Mouse (Mus musculus) lung, adult 2 months (tissue): ENCODE measurements at regions not wholly inside any gene's neighbourhood (a gene's known extent, or its start where the extent isn't known, plus 50 kb on each side); places are given as distances from the start of the nearest gene placed in this dataset.

ENCODE experiments used
- CTCF ChIP-seq: fragments of 200-500 bp; IDR thresholded peaks from 2 replicates; pipeline ENCODE4 v1.5.1; 2011; ENCODE audit warnings: mild to moderate bottlenecking, low read length, control low read depth; ENCODE audit not compliant: insufficient read depth
- POLR2A ChIP-seq: fragments of 200-500 bp; IDR thresholded peaks from 2 replicates; pipeline ENCODE4 v1.6.1; 2011; ENCODE audit warnings: low read depth, mild to moderate bottlenecking, control low read depth, low read length, borderline replicate concordance; ENCODE audit errors: extremely low read depth

DNA sequence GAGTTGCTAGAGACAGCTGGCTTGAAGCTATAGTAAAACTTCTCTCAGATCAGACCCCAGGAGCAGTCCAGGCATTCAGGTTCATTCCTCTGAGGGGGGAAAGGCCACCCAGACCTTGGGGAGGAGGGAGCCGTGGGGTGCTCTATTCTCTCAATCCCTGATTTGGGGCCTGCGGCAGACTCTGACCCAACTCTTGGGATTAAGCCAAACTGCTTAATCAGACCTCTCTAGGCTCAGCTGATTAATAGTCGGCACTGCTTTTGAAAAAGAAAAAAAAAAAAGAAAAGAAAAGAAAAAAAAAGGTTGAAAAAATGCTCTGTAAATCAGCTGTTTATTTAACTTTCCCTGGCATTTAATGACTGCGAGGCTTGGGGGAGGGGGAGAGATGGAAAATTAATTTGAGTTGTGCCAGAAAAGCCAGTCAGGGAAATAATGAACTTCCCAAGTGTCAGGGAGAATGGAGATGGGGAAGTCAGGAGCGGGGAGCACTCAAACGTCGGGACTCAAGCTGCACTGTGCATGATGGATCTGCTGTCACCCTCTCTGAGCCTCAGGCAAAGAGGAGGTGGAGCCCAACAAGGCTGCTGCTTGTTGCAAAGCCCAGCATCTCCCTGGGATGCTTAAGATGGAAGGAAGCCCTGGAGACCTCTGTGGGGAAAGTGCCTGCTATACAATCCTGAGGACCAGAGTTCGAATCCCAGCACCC lies 120.5 kb upstream of the Igsf21 start:
- TF ChIP-seq CTCF (no peak), POLR2A (no peak)
